Mouse (Mus musculus): ENCODE data around the gene Dab2. TPM values are rescaled to one million over a fixed set of nuclear protein-coding genes. Genes with fewer than 3 reads are reported as not detected.

The Dab2 gene
- polyA plus RNA-seq (2012; rRNA removed): 43.6 and 73.4 TPM in 2 replicates

DNA sequence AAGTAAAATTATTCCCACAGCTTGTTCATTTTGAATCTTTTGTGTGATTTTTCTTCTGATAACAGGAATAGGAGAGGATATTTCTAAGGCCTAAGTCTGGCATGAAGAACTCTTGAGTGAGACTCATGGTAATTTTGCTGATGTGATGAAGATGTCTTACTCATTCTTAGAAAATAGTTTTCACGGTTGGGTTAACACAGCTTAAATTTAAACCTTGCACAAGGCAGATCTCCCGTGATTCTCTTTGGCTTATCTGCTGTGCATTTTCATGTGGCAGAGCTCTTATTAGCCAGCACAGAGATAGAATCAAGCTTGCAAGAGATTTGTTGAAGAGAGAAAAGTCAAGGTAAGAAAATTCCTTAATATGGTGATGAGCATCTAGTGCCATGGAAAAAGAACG, at the start of gene Dab2:
Gene Dab2 (plus strand): TSS at position 235 of the 400 bp plus-strand sequence.

DNA sequence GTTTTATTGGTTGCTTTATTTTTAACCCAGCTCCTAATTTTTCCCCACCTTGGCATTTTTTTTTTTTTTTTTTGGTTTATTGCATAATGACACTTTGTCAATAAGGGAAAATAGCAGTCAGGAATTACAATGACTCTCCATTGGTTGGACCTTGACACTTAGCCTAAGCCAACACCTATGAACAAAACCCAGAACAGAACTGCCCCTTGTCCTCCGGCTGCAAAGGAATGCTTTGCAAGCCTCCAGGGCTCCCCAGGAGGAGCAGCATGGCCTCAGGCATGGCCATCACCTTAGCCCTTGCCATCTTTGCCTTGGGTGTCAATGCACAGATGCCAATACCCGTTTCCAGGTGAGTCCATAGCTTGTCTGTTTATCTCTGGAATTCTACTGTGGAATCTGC, 145.5 kb downstream of the Dab2 start, which contains the start of gene C9:
Gene C9 (plus strand): TSS at position 193 of the 400 bp plus-strand sequence.

Other genes starting within 250 kb of the Dab2 start
- gene C9, start 145.5 kb downstream of the Dab2 start, polyA plus RNA-seq (2012; rRNA removed): 0.09 and 0.22 TPM in 2 replicates
- gene Fyb, start 223.1 kb downstream of the Dab2 start, polyA plus RNA-seq (2012; rRNA removed): 3.1 and 6.7 TPM in 2 replicates

Data from central nervous system, embryonic 11.5 days (tissue).